Mouse (Mus musculus) stomach, embryonic 14.5 days (tissue): ENCODE measurements at regions not wholly inside any gene's neighbourhood (a gene's known extent, or its start where the extent isn't known, plus 50 kb on each side); places are given as distances from the start of the nearest gene placed in this dataset.

Experiments used
- ATAC-seq: fragments of 200-750 bp; cut with Nextera tagmentation; 2 replicates; pipeline ENCODE4 v1.8.0; 2017; ENCODE audit warnings: low read depth, moderate TSS enrichment; ENCODE audit not compliant: insufficient number of reproducible peaks, insufficient read depth, low FRiP score
- H3K27ac ChIP-seq: fragments of 300-500 bp; sonication (generic); 2 replicates; pipeline ENCODE4 v1.5.1; 2014; ENCODE audit warnings: mild to moderate bottlenecking, low read length, moderate library complexity, mixed read lengths
- H3K27me3 ChIP-seq: fragments of 300-500 bp; sonication (generic); 2 replicates; pipeline ENCODE4 v1.6.1; 2014; ENCODE audit warnings: low read length, control low read depth, mixed read lengths; ENCODE audit not compliant: control insufficient read depth, insufficient read depth
- H3K36me3 ChIP-seq: fragments of 300-500 bp; sonication (generic); 2 replicates; pipeline ENCODE4 v1.6.1; 2014; ENCODE audit warnings: mild to moderate bottlenecking, control low read depth, low read length, moderate library complexity, mixed read lengths; ENCODE audit not compliant: control insufficient read depth, insufficient read depth
- H3K4me1 ChIP-seq: fragments of 300-500 bp; sonication (generic); 2 replicates; pipeline ENCODE4 v1.6.1; 2014; ENCODE audit warnings: low read length, control low read depth, mixed read lengths; ENCODE audit not compliant: control insufficient read depth, insufficient read depth
- H3K4me2 ChIP-seq: fragments of 300-500 bp; sonication (generic); replicated peaks from 2 replicates; pipeline ENCODE4 v1.6.1; 2014; ENCODE audit warnings: low read depth, low read length, control low read depth
- H3K4me3 ChIP-seq: fragments of 300-500 bp; sonication (generic); 2 replicates; pipeline ENCODE4 v1.5.1; 2014; ENCODE audit warnings: low read depth, low read length, control low read depth
- H3K9ac ChIP-seq: fragments of 300-500 bp; sonication (generic); replicated peaks from 2 replicates; pipeline ENCODE4 v1.6.1; 2014; ENCODE audit warnings: low read depth, mild to moderate bottlenecking, control low read depth, low read length, moderate library complexity, mixed read lengths
- H3K9me3 ChIP-seq: fragments of 300-500 bp; sonication (generic); 2 replicates; pipeline ENCODE4 v1.6.1; 2016; ENCODE audit warnings: low read depth, low read length, control low read depth; ENCODE audit not compliant: control insufficient read depth
- WGBS: fragments of 180-500 bp; shearing (Covaris S2); extraction: QIAGEN DNeasy Blood & Tissue Kit; methylation state at CpG from one replicate; pipeline ENCODE4 v1.1.7; 2014; 5-methylcytosine and 5-hydroxymethylcytosine counted together

GRCm38 (mm10) chr9:97171484-97171883 lies 60.5 kb upstream of the Slc25a36 start:
- no peaks in the 10 kb centered on the region for H3K36me3 ChIP-seq
- no peaks in the 10 kb centered on the region for H3K4me1 ChIP-seq
- ATAC-seq, result peak; percentile 53; the same call in 1 of the 2 replicates
- H3K27me3 ChIP-seq, result no peaks in the 10 kb centered on the region
- H3K27ac ChIP-seq, result no peak overlapping the region
- H3K9ac ChIP-seq, result no peak overlapping the region
- no peak overlapping the region for H3K4me3 ChIP-seq
- no peaks in the 10 kb centered on the region for H3K9me3 ChIP-seq
- no peak overlapping the region for H3K4me2 ChIP-seq
- 90% methylated on average over 4 of the region's 4 CpGs for WGBS

GRCm38 (mm10) chr9:97170836-97171235 lies 59.9 kb upstream of the Slc25a36 start:
- no peak overlapping the region for H3K4me2 ChIP-seq
- ATAC-seq, result no peak
- H3K27me3 ChIP-seq, result no peaks in the 10 kb centered on the region
- H3K4me1 ChIP-seq, result no peaks in the 10 kb centered on the region
- no peaks in the 10 kb centered on the region for H3K9me3 ChIP-seq
- no peaks in the 10 kb centered on the region for H3K36me3 ChIP-seq
- H3K4me3 ChIP-seq, result no peak overlapping the region
- no peak overlapping the region for H3K9ac ChIP-seq
- WGBS, result 86% methylated on average over 1 of the region's 1 CpGs
- no peak overlapping the region for H3K27ac ChIP-seq

- no peak for ATAC-seq
- 18% methylated on average over 2 of the region's 2 CpGs for WGBS
- Histone ChIP-seq H3K4me2 (no peak overlapping the region), H3K4me3 (no peak overlapping the region), H3K27ac (no peak overlapping the region), H3K36me3 (no peaks in the 10 kb centered on the region), H3K27me3 (no peaks in the 10 kb centered on the region), H3K9me3 (no peaks in the 10 kb centered on the region), H3K9ac (no peak overlapping the region), H3K4me1 (no peaks in the 10 kb centered on the region)
Measured at GRCm38 (mm10) chr9:97162465-97162864, 51.5 kb upstream of the Slc25a36 start.
